Mouse (Mus musculus) kidney, postnatal 4 days (tissue): Measurements from ENCODE around the gene A4gnt.
A peak's percentile ranks its signal among the peaks of the same experiment; 100 is the strongest.
"Not testable (repeated sequence)": the region's sequence is repeated elsewhere in the genome, so short reads cannot be mapped to it uniquely, and the experiment has no call there.

Experiments used
- DNase-seq, 2 experiments: peaks; one replicate each; pipeline ENCODE4 v3.0.0; 2021; ENCODE audit warnings: mixed read lengths in 2 of 2

The A4gnt gene

GRCm38 (mm10) chr9:99612202-99612601, at the start of gene A4gnt:
TSS of gene A4gnt (plus strand) at chr9:99612502.
- DNase-seq = no peak

- peak; percentile 83 to 87 for DNase-seq
Observed at GRCm38 (mm10) chr9:99563714-99564113, 48.6 kb upstream of the A4gnt start.

GRCm38 (mm10) chr9:99568023-99568346, 44.3 kb upstream of the A4gnt start:
- no peak for DNase-seq

GRCm38 (mm10) chr9:99568347-99569070, 43.8 kb upstream of the A4gnt start, which contains the start of gene Armc8:
TSS of gene Armc8 (minus strand) at chr9:99568899.
- DNase-seq = peak; percentile 93 to 96

- DNase-seq = no peak
Observed at GRCm38 (mm10) chr9:99569071-99569397, 43.3 kb upstream of the A4gnt start.

GRCm38 (mm10) chr9:99575677-99576480, 36.4 kb upstream of the A4gnt start, which contains the start of gene Dbr1:
TSS of gene Dbr1 (plus strand) at chr9:99575799.
- peak; percentile 93 to 96 for DNase-seq

- peak; percentile 28 to 34 for DNase-seq
Observed at GRCm38 (mm10) chr9:99580655-99581054, 31.6 kb upstream of the A4gnt start.

GRCm38 (mm10) chr9:99587505-99588202, 24.6 kb upstream of the A4gnt start:
- DNase-seq = peak; percentile 77 to 79

- no peak for DNase-seq
Observed at GRCm38 (mm10) chr9:99591144-99591543, 21.2 kb upstream of the A4gnt start.

- not testable (repeated sequence) for DNase-seq
Observed at GRCm38 (mm10) chr9:99599127-99599526, 13.2 kb upstream of the A4gnt start.

- no peak for DNase-seq
Observed at GRCm38 (mm10) chr9:99603566-99603965, 8.7 kb upstream of the A4gnt start.

GRCm38 (mm10) chr9:99619688-99620087, 7.4 kb downstream of the A4gnt start:
- no peak for DNase-seq

- DNase-seq = no peak
Observed at GRCm38 (mm10) chr9:99620196-99620595, 7.9 kb downstream of the A4gnt start.

GRCm38 (mm10) chr9:99622034-99622433, 9.7 kb downstream of the A4gnt start:
- DNase-seq = no peak

GRCm38 (mm10) chr9:99622966-99623365, 10.7 kb downstream of the A4gnt start:
- DNase-seq = no peak

GRCm38 (mm10) chr9:99624117-99624516, 11.8 kb downstream of the A4gnt start:
- peak in 1 of 2 experiments; percentile 28 for DNase-seq

- no peak for DNase-seq
Observed at GRCm38 (mm10) chr9:99628581-99628980, 16.3 kb downstream of the A4gnt start.

GRCm38 (mm10) chr9:99629281-99630011, 17.1 kb downstream of the A4gnt start, which contains the start of gene Dzip1l:
TSS of gene Dzip1l (plus strand) at chr9:99629496.
- peak; percentile 91 to 95 for DNase-seq

GRCm38 (mm10) chr9:99630071-99630470, 17.8 kb downstream of the A4gnt start:
- no peak for DNase-seq

- peak in 1 of 2 experiments; percentile 11 for DNase-seq
Observed at GRCm38 (mm10) chr9:99630528-99631125, 18.3 kb downstream of the A4gnt start.

GRCm38 (mm10) chr9:99631781-99632180, 19.5 kb downstream of the A4gnt start:
- DNase-seq = peak; percentile 49 to 71

GRCm38 (mm10) chr9:99632264-99632663, 20.0 kb downstream of the A4gnt start:
- peak; percentile 48 to 68 for DNase-seq
